Mouse (Mus musculus): ENCODE results near the gene Smim10l2a.

DNA sequence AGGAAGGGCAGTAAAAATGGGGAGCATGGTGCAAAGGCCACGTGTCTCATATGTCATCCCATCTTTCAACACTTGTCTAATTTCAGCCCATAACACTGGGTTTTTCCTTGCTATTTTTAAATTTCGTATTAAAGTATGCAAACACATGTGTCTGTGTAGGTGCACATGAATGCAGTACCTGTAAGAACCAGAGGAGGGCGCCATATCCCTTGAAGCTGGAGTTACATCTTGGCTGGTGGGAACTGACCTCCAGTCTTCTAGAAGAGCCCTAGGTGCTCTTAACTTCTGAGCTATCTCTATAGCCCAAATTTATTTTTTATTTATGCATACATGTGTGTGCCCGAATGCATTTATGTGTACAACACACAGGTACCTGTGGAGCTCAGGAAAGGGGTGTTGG lies 43.2 kb downstream of the Smim10l2a start:
- TF ChIP-seq CTCF (IDR thresholded peaks at IDR 0.05; ENCODE audit: extremely low read depth, insufficient read depth, insufficient read length, insufficient replicate concordance): no peak
- no peak for TF ChIP-seq POLR2A (IDR thresholded peaks at IDR 0.05; ENCODE audit: low read depth, low read length)

All from spleen, adult 2 months (tissue).